Mouse (Mus musculus) layer of hippocampus, postnatal 25 days (tissue): ENCODE measurements around the gene Flot1. TPM values are rescaled to one million over a fixed set of nuclear protein-coding genes. Genes with fewer than 3 reads are reported as not detected.

ENCODE experiments used
- DNase-seq, 2 experiments: peaks; one replicate each; pipeline ENCODE4 v3.0.0; 2022; ENCODE audit warnings: mixed read lengths in 2 of 2, low spot score in 1 of 2; ENCODE audit errors: extremely low spot score in 1 of 2
- microRNA-seq, 2 experiments: library from miRNA; unstranded; fragments of <30 nt; microRNA quantifications; one replicate each; pipeline ENCODE4 v1.2.0; 2021
- total RNA-seq, 2 experiments: library from RNA; stranded (reverse); gene quantifications; 2 replicates each; pipeline ENCODE4 v1.2.3; 2021

Flot1 gene
- total RNA-seq, 2 experiments from 2014 or later = 122 to 132 TPM

GRCm38 (mm10) chr17:35866281-35866831 lies 43.3 kb downstream of the Flot1 start:
- peak in 1 of 2 experiments; percentile 26 for DNase-seq

- DNase-seq = no peak
Measured at GRCm38 (mm10) chr17:35866911-35867890, 44.2 kb downstream of the Flot1 start.

- no peak for DNase-seq
Measured at GRCm38 (mm10) chr17:35868165-35868820, 45.3 kb downstream of the Flot1 start.

- no peak for DNase-seq
Measured at GRCm38 (mm10) chr17:35868961-35869345, 45.9 kb downstream of the Flot1 start.

- no peak for DNase-seq
Measured at GRCm38 (mm10) chr17:35869346-35870067, 46.5 kb downstream of the Flot1 start.

GRCm38 (mm10) chr17:35870151-35870883 lies 47.3 kb downstream of the Flot1 start:
- no peak for DNase-seq

GRCm38 (mm10) chr17:35870884-35871696 lies 48.1 kb downstream of the Flot1 start:
- DNase-seq = no peak

GRCm38 (mm10) chr17:35873774-35874519 lies 50.9 kb downstream of the Flot1 start:
- peak; percentile 89 to 95 for DNase-seq

- no peak for DNase-seq
Measured at GRCm38 (mm10) chr17:35874721-35875120, 51.7 kb downstream of the Flot1 start.

- peak; percentile 86 to 95 for DNase-seq
Measured at GRCm38 (mm10) chr17:35879245-35880057, 56.4 kb downstream of the Flot1 start, which contains the start of gene Dhx16. Dhx16 (plus strand) TSS chr17:35879819.

Small RNA genes within 50 kb of the gene (microRNA-seq; reads per million reads assigned to microRNA genes)
- 0.37 to 0.60 reads per million in 2 experiments for gene Gm28033

Other genes with a start within 250 kb of the Flot1 start
- not detected for gene Sfta2, start 221.7 kb upstream of the Flot1 start, total RNA-seq
- not detected for gene Gm9573, start 196.6 kb upstream of the Flot1 start, total RNA-seq
- gene Mucl3, start 179.5 kb upstream of the Flot1 start, total RNA-seq = not detected
- 10 to 100 TPM; 33.7 to 42.0 TPM for gene Vars2, start 155.6 kb upstream of the Flot1 start, total RNA-seq
- gene Gtf2h4, start 149.5 kb upstream of the Flot1 start, total RNA-seq = 10 to 100 TPM; 30.2 to 33.7 TPM
- gene Ddr1, start 118.6 kb upstream of the Flot1 start, total RNA-seq = 10 to 100 TPM; 78.5 to 82.0 TPM
- gene Ier3, start 1.5 kb upstream of the Flot1 start, total RNA-seq = 1 to 10 TPM; 3.2 to 5.1 TPM
- gene Tubb5, start 15.1 kb downstream of the Flot1 start, total RNA-seq = 100 to 1,000 TPM; 381 to 413 TPM
- gene Mdc1, start 18.3 kb downstream of the Flot1 start, total RNA-seq = 10 to 100 TPM; 12.1 to 16.5 TPM
- gene Nrm, start 38.1 kb downstream of the Flot1 start, total RNA-seq = 1 to 10 TPM; 2.1 to 3.5 TPM
- 10 to 100 TPM in 1 of 2 experiments, 1 to 10 TPM in 1; 9.5 to 10.5 TPM for gene Ppp1r18, start 42.4 kb downstream of the Flot1 start, total RNA-seq
- 10 to 100 TPM; 25.5 to 29.9 TPM for gene Dhx16, start 56.6 kb downstream of the Flot1 start, total RNA-seq
- gene 2310061I04Rik, start 74.2 kb downstream of the Flot1 start, total RNA-seq = 10 to 100 TPM; 59.1 to 65.6 TPM
- 10 to 100 TPM; 61.1 to 75.3 TPM for gene Atat1, start 86.8 kb downstream of the Flot1 start, total RNA-seq
- 10 to 100 TPM; 34.4 to 35.9 TPM for gene Mrps18b, start 93.2 kb downstream of the Flot1 start, total RNA-seq
- 10 to 100 TPM; 69.9 to 81.9 TPM for gene Ppp1r10, start 93.2 kb downstream of the Flot1 start, total RNA-seq
- gene Abcf1, start 146.5 kb downstream of the Flot1 start, total RNA-seq = 10 to 100 TPM; 70.3 to 80.6 TPM
- gene Gnl1, start 156.6 kb downstream of the Flot1 start, total RNA-seq = 100 to 1,000 TPM; 143 to 153 TPM
- gene Prr3, start 157.0 kb downstream of the Flot1 start, total RNA-seq = 10 to 100 TPM; 40.2 to 53.1 TPM
- 1 to 10 TPM; 1.4 to 1.7 TPM for gene H2-T24, start 197.3 kb downstream of the Flot1 start, total RNA-seq
- 1 to 10 TPM; 3.9 to 4.8 TPM for gene H2-T23, start 209.6 kb downstream of the Flot1 start, total RNA-seq
- 1 to 10 TPM; 6.9 to 8.8 TPM for gene H2-T22, start 219.5 kb downstream of the Flot1 start, total RNA-seq
- gene Gm6034, start 219.7 kb downstream of the Flot1 start, total RNA-seq = not detected
- gene Gm11127, start 235.1 kb downstream of the Flot1 start, total RNA-seq = 1 to 10 TPM; 1.1 to 1.2 TPM